Mouse (Mus musculus) ES-E14 (cell line): ENCODE results near the gene Prrc2b. TPM values are rescaled to one million over a fixed set of nuclear protein-coding genes. Genes with fewer than 3 reads are reported as not detected.

Source experiments
- DNase-seq: peaks from one replicate; pipeline ENCODE4 v3.0.0-alpha.2; 2013; ENCODE audit warnings: low read depth, low spot score
- H3K27ac ChIP-seq: 2 replicates; pipeline ENCODE4 v1.5.1; 2012; ENCODE audit warnings: low read depth, mild to moderate bottlenecking, low read length, moderate library complexity, mixed read lengths; ENCODE audit not compliant: poor library complexity, insufficient read depth, severe bottlenecking
- H3K36me3 ChIP-seq: 2 replicates; pipeline ENCODE4 v1.6.1; 2012; ENCODE audit warnings: mild to moderate bottlenecking, low read length, moderate library complexity, mixed read lengths; ENCODE audit not compliant: control insufficient read depth, poor library complexity, insufficient read depth, severe bottlenecking
- H3K4me1 ChIP-seq, 2 experiments: fragments of 150-350 bp in 1 of 2; sonication (generic) in 1 of 2; 2 replicates each; pipeline ENCODE4 v1.6.1; 2012; ENCODE audit warnings: low read length in 2 of 2, mild to moderate bottlenecking in 1 of 2, mixed read lengths in 1 of 2; ENCODE audit not compliant: control insufficient read depth in 2 of 2, insufficient read depth in 2 of 2, poor library complexity in 1 of 2
- H3K4me3 ChIP-seq, 2 experiments: fragments of 150-350 bp in 1 of 2; sonication (generic) in 1 of 2; 2 replicates each; pipeline ENCODE4 v1.5.1; 2012; ENCODE audit warnings: low read length in 2 of 2, low read depth in 1 of 2, mild to moderate bottlenecking in 1 of 2, mixed read lengths in 1 of 2; ENCODE audit not compliant: insufficient read depth in 1 of 2, poor library complexity in 1 of 2, severe bottlenecking in 1 of 2
- H3K9ac ChIP-seq: 2 replicates; pipeline ENCODE4 v1.6.1; 2012; ENCODE audit warnings: low read depth, mild to moderate bottlenecking, low read length, mixed read lengths; ENCODE audit not compliant: poor library complexity, insufficient read depth, severe bottlenecking
- H3K9me3 ChIP-seq: fragments of 150-350 bp; sonication (generic); 2 replicates; pipeline ENCODE4 v1.6.1; 2012; ENCODE audit warnings: low read depth, mild to moderate bottlenecking, low read length; ENCODE audit not compliant: control insufficient read depth, insufficient read depth
- CHD2 ChIP-seq: IDR thresholded peaks from 2 replicates; pipeline ENCODE4 v1.6.1; 2014; ENCODE audit warnings: mild to moderate bottlenecking, low read depth, low read length, inconsistent platforms
- HCFC1 ChIP-seq: IDR thresholded peaks from 2 replicates; pipeline ENCODE4 v1.6.1; 2012; ENCODE audit warnings: low read length, inconsistent platforms, borderline replicate concordance; ENCODE audit not compliant: insufficient read depth
- MAFK ChIP-seq: IDR thresholded peaks from 2 replicates; pipeline ENCODE4 v1.6.1; 2014; ENCODE audit warnings: mild to moderate bottlenecking, low read depth, low read length, inconsistent platforms; ENCODE audit not compliant: insufficient read depth
- ZC3H11A ChIP-seq: IDR thresholded peaks from 2 replicates; pipeline ENCODE4 v1.6.1; 2012; ENCODE audit warnings: low read depth, mild to moderate bottlenecking, inconsistent platforms, low read length, borderline replicate concordance
- ZNF384 ChIP-seq: IDR thresholded peaks from 2 replicates; pipeline ENCODE4 v1.6.1; 2012; ENCODE audit warnings: low read depth, low read length, inconsistent platforms
- in situ Hi-C, 2 experiments: fragments of 600-800 bp; cut with MboI; formaldehyde crosslinking; loops; one replicate each; pipeline ENCODE4 v1.15.1; 2025; ENCODE audit warnings: low sequenced_read_pairs in 2 of 2, inconsistent platforms in 1 of 2; ENCODE audit not compliant: unreplicated experiment in 2 of 2
- total RNA-seq: library from RNA; depleted of rRNA; stranded (reverse); fragments of 300-350 nt; gene quantifications from 2 replicates; pipeline ENCODE4 v1.2.3, GENCODE M21; 2012

Prrc2b gene
- total RNA-seq, 1 experiment, result 75.1 TPM

DNA sequence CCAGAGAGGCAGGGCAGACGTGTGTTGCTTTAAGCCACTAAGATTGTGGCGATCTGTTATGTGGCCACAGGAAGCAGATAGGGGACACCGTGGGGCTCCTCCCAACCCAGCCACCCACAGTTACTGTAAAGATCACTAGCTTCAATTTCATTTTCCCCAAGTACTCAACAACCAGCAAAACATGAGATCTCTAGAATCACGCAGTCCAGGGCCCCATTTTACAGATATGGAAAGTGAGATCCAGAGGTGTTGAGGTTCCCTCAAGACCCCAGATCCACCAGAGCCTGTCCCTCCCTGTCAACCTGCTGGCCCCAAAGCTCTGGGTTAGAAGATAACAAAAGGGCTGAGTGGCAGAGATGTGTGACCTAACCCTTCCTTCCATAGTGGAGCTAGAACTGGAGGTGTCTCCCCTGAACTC is 35.0 kb upstream of the Prrc2b start:
- peaks cover 8% of the 10 kb centered on the region for H3K9me3 ChIP-seq
- in situ Hi-C loops, result no loop called here
- H3K36me3 ChIP-seq, result no peaks in the 10 kb centered on the region
- TF ChIP-seq ZNF384 (no peak), MAFK (no peak), CHD2 (no peak), ZC3H11A (no peak)
- no peak overlapping the region for H3K27ac ChIP-seq
- no peak overlapping the region for H3K9ac ChIP-seq
- H3K4me1 ChIP-seq, result no peaks in the 10 kb centered on the region
- H3K4me3 ChIP-seq, result no peak overlapping the region
- no peak for DNase-seq

DNA sequence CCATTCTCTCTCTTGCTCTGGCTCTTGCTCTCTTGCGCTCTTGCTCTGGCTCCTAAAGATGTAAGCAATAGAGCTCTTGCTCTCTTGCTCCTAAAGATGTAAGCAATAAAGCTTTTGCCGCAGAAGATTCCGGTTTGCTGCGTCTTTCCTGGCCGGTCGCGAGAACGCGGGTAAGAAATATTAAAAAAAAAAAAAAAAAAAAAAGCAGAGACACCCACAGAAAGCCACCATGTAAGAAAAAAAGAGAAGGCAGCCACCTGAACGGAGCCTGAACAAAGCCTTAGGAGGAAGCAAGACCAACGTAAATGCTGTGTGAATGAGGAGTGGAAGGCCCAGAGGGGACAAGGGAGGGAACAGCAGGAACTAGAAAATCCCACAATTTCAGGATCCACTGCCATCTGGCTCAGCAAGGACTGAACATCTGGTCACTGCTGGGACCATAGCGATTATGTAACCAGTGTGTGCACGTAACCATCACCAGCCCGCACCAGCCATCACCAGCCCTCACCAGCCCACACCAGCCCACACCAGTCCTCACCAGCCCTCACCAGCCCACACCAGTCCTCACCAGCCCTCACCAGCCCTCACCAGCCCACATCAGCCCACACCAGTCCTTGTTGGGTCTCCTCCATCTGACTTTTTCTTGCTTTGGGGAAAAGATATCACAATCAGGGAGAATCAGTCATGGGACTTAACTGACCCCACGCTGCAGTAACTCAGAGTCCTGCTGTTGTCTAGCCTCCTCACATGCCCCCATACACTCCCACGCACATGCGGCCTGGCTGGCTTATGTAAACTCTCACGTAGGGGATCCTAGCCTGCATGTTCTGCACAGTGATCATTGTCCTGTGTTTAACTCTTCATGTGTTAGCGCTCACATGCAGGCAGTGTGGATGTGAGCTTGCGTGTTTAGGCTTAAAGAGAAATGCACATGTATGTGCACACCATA is 30.8 kb upstream of the Prrc2b start:
- Histone ChIP-seq H3K4me1 (no peaks in the 10 kb centered on the region), H3K27ac (no peak overlapping the region), H3K36me3 (no peaks in the 10 kb centered on the region), H3K9ac (no peak overlapping the region), H3K4me3 (no peak overlapping the region), H3K9me3 (peaks cover 8% of the 10 kb centered on the region)
- no peak for DNase-seq
- in situ Hi-C loops, result no loop called here
- TF ChIP-seq MAFK (no peak), ZNF384 (peak; percentile 54; the same call in 1 of the 2 replicates), CHD2 (no peak), ZC3H11A (no peak), HCFC1 (no peak)

GRCm38 (mm10) chr2:32121150-32121549 is 29.7 kb upstream of the Prrc2b start:
- DNase-seq, result no peak

GRCm38 (mm10) chr2:32121785-32122184 is 29.1 kb upstream of the Prrc2b start:
- TF ChIP-seq ZNF384 (peak; percentile 69), ZC3H11A (no peak), HCFC1 (no peak), MAFK (no peak), CHD2 (no peak)
- H3K36me3 ChIP-seq, result no peaks in the 10 kb centered on the region
- in situ Hi-C loops, result no loop called here
- DNase-seq, result no peak
- H3K4me3 ChIP-seq, result no peak overlapping the region
- no peak overlapping the region for H3K27ac ChIP-seq
- H3K4me1 ChIP-seq, result no peaks in the 10 kb centered on the region
- no peak overlapping the region for H3K9ac ChIP-seq
- H3K9me3 ChIP-seq, result peaks cover 5% of the 10 kb centered on the region

More at GRCm38 (mm10) chr2:32121150-32121549, 29.7 kb upstream of the Prrc2b start:
- Histone ChIP-seq H3K4me1 (no peaks in the 10 kb centered on the region), H3K9ac (no peak overlapping the region), H3K9me3 (peaks cover 8% of the 10 kb centered on the region), H3K36me3 (no peaks in the 10 kb centered on the region), H3K4me3 (no peak overlapping the region), H3K27ac (no peak overlapping the region)
- in situ Hi-C loops, result no loop called here
- TF ChIP-seq ZC3H11A (no peak), ZNF384 (no peak), HCFC1 (no peak), MAFK (no peak), CHD2 (no peak)
